Mouse (Mus musculus) gastrocnemius, postnatal 4 days (tissue): ENCODE measurements around the gene Lyar. TPM values are rescaled to one million over a fixed set of nuclear protein-coding genes. Genes with fewer than 3 reads are reported as not detected.
A peak's percentile ranks its signal among the peaks of the same experiment; 100 is the strongest.

Experiments
- DNase-seq, 2 experiments: peaks; one replicate each; pipeline ENCODE4 v3.0.0; 2021 to 2022; ENCODE audit warnings: low spot score in 2 of 2, mixed read lengths in 2 of 2
- long read RNA-seq, 2 experiments: library from polyadenylated mRNA; stranded (forward); transcript quantifications; one replicate each; pipeline ENCODE4 v2.0.0; 2021
- total RNA-seq, 2 experiments: library from RNA; stranded (reverse); gene quantifications; 2 replicates each; pipeline ENCODE4 v1.2.3; 2021

Gene Lyar
- total RNA-seq: 10 to 100 TPM; 16.6 to 18.6 TPM
- long read RNA-seq, experiment 1, transcript Lyar-201 (9 exons, 1,563 nt): major isoform, 23 of 45 reads
- long read RNA-seq, experiment 1, partial matches to known transcripts: 3 of 45 reads
- long read RNA-seq, experiment 1, other reads (novel, unspliced or antisense): 19 of 45 reads
- long read RNA-seq, experiment 2, transcript Lyar-201 (9 exons, 1,563 nt): major isoform, 20 of 34 reads
- long read RNA-seq, experiment 2, partial matches to known transcripts: 1 of 34 reads
- long read RNA-seq, experiment 2, other reads (novel, unspliced or antisense): 13 of 34 reads

GRCm38 (mm10) chr5:38220328-38220912 lies at the start of gene Lyar, which contains the start of gene Zbtb49:
Gene Lyar, plus strand, starts transcription at chr5:38220470.
Gene Zbtb49, minus strand, starts transcription at chr5:38220457.
- DNase-seq: peak; percentile 93 to 94

GRCm38 (mm10) chr5:38173766-38174165 lies 46.5 kb upstream of the Lyar start:
- no peak for DNase-seq

DNA sequence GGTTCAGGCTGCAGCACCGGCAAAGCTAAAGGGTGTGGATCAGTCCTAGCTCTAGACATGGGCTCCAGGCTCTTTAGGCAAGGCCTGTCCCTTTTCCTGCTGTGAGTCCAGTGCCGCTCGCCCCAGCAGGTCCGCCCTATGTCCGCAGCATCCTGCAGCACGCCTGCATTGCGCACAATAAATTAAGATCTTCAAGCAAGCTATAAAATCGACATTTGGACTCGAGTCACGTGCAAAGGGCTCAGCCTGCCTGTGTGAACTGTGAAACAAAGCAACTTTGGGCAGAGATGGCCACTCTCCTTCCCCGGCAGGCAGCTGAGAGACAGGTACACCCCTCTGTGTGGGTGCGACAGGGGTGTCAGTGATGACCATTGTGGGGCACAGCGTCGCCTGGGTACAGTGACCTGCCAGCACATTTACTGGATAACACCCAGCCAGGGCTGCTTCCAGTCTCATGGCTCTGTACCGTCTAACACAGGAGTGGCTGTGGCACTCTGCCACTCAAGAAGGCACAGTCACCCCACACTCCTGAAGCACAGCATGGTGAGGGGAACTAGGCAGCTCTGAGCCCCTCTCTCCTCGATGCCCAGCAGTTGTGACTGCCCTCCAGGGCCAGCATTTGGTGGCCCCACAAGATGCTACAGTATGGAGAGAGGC lies 45.9 kb upstream of the Lyar start:
- DNase-seq: no peak

GRCm38 (mm10) chr5:38184688-38185285 lies 35.5 kb upstream of the Lyar start:
- DNase-seq: no peak

DNA sequence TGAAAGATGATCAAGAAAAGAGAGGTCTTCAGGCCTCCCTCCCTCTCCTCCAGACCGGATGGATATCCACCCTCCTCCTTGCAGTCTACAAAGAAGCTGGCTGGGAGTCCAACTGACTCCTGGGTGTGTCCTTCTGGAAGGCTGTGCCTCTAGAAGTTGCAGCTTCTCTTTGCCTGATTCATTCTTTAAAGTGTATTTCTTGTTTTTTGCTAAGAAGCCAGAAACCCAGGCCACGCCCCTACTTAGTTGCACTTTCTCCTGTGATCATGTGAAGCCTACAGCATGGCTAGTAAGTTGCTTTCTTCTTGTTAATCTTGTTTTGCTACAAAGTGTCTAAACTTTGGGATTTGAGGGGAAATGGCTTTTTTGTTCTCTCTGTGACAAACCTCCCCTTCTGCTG lies 33.3 kb upstream of the Lyar start:
- DNase-seq: no peak

- no peak for DNase-seq
Observed at GRCm38 (mm10) chr5:38190907-38191306, 29.4 kb upstream of the Lyar start.

GRCm38 (mm10) chr5:38194946-38195345 lies 25.3 kb upstream of the Lyar start:
- no peak for DNase-seq

DNA sequence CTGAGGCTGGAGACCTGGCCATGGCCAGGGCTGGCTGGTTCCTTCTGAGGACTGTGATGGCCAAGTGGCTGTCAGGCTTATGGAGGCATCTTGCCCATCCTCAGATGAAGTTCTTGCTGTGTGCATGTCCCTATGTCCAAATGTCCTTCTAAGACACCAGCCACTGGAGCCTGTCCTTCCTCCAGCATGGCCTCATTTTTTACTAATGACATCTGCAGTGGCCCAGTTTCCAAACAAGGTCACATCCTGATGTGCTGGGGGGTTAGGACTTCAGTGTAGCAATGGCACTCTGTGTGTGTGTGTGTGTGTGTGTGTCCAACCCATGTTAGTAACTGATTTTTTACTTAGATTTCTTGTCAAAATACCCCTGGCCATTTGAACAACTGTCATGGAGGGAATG lies 24.3 kb upstream of the Lyar start:
- no peak for DNase-seq

DNA sequence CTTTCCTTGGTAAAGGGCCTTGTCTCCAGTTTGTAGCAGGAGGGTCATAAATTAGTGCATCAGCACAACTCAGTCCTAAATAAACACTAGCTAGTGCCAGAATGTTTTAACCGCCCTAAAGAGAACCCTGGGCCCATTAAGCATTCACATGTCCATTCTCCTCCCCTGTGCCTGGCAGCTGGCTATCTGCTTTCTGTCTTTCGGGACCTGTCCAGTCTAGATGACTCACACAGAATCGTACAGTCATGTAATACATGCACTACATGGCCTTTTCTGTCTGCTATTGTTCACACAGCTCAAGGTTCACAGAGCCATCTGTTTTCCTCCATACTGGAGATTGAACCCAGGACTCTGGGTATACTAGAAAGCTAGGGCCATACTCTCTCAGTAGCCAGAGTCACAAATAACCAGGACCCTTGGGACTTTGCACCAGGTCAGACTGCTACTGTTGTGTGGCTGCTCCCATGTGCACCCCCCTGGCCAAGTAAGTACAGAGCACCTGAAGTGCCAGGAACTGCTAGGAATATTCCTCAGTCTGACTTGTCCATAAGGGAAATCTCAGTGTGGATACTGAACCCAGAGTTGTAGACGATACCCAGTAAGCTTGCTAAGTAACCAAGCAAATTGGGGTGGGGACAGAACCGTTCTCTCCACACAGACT lies 23.3 kb upstream of the Lyar start:
- DNase-seq: no peak

GRCm38 (mm10) chr5:38197482-38197823 lies 22.8 kb upstream of the Lyar start:
- DNase-seq: peak; percentile 63 to 77

- DNase-seq: no peak
Observed at GRCm38 (mm10) chr5:38199686-38200085, 20.6 kb upstream of the Lyar start.

DNA sequence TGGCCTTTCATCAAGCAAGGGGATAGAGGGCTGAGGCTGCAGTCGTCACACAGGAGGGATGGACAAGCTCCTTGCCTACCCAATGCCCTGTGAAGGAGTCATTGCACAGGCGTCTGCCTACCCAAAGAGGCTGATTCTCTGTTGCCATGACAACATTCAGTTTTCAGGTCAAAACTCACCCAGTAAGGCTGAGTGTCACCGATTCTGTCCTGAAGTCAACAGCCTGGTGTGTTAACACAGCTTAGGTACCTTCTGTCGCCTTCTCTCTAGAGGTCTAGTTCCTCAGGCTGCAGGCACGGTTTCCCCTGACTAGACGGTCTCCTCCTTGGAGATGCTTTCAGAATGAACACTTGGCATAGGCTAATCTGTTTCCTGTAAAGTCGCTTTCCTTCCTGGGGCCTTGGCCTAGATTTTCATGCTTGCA lies 15.0 kb upstream of the Lyar start:
- no peak for DNase-seq

DNA sequence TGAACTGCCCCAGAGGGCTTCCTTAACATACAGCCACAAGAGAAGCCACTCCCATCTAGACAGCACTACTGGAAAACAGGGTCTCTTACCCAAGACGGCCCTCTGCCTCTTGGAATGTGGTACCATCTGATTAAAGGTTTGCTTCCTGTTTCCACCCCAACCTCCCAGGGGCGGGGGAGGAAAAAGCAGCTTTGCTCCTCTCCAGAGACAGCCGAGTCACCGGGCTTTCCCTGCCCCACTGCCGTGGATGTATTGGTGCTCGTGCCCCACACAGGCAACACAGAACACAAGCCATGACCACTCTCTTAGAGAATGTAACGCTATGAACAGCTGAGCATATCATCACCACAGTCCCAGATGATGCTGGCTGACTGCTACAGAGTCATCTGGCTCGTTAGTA lies 11.3 kb upstream of the Lyar start:
- DNase-seq: no peak

GRCm38 (mm10) chr5:38211691-38212090 lies 8.6 kb upstream of the Lyar start:
- no peak for DNase-seq

- no peak for DNase-seq
Observed at GRCm38 (mm10) chr5:38213009-38213408, 7.3 kb upstream of the Lyar start.

DNA sequence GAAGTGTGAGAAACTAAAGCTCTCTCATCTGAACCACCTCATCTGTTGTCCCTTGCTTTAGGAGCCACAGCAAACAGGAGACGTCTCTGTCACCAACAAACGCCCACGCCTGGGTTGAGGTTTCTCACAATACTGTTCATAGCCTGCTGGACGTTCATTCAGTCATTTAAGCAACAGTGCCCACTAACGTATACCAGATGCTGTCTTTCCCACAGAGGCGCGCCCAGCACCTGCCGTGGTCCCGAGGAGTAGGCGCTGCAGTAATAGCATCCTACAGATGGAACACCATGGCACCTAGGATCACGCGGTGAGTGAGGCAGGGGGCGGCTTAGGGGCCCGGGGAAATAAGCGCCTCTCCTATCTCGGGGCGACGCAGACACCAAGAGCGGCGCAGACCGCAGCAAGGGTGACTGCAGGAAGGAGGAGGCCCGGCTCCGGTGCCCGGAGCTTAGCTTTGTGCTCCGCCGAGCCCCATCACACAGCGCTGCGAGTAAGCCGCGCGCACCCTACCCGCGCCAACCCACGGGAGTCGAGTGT lies 431 bp upstream of the Lyar start:
- no peak for DNase-seq

- peak in 1 of 2 experiments; percentile 41 for DNase-seq
Observed at GRCm38 (mm10) chr5:38235422-38235821, 15.2 kb downstream of the Lyar start.

- no peak for DNase-seq
Observed at GRCm38 (mm10) chr5:38236627-38237026, 16.4 kb downstream of the Lyar start.

- DNase-seq: no peak
Observed at GRCm38 (mm10) chr5:38240727-38241472, 20.6 kb downstream of the Lyar start.

DNA sequence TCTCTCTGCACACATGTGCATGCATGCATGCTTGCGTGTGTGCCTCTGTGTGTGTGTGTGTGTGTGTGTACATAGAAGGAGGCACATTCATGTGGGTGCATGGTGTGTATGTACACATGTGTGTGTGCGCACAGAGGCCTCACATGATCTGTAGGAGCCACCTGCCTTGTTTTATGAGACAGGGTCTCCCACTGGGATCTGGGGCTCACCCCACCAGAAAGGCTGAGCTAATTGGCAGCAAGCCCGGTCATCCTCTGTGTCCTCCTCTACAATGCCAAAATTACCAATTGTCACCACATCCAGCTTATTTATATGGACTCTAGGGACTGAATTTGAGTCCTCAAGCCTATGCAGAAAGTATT lies 21.2 kb downstream of the Lyar start:
- no peak for DNase-seq

- no peak for DNase-seq
Observed at GRCm38 (mm10) chr5:38241966-38242365, 21.7 kb downstream of the Lyar start.
